Mouse (Mus musculus) midbrain, embryonic 14.5 days (tissue): Measurements from ENCODE around the gene Aoc1. TPM values are rescaled to one million over a fixed set of nuclear protein-coding genes. Genes with fewer than 3 reads are reported as not detected.

Source experiments
- ATAC-seq: fragments of 200-750 bp; cut with Nextera tagmentation; 2 replicates; pipeline ENCODE4 v1.8.0; 2017; ENCODE audit warnings: moderate number of reproducible peaks, moderate library complexity; ENCODE audit not compliant: low FRiP score, low TSS enrichment
- DNase-seq: peaks from one replicate; pipeline ENCODE4 v3.0.0-alpha.2; 2015
- H3K27ac ChIP-seq: fragments of 300-500 bp; sonication (generic); replicated peaks from 2 replicates; pipeline ENCODE4 v1.5.1; 2014; ENCODE audit warnings: mild to moderate bottlenecking, low read depth, low read length, moderate library complexity
- H3K27me3 ChIP-seq: fragments of 300-500 bp; sonication (generic); 2 replicates; pipeline ENCODE4 v1.6.1; 2014; ENCODE audit warnings: low read length, control low read depth, mixed read lengths; ENCODE audit not compliant: control insufficient read depth, insufficient read depth
- H3K36me3 ChIP-seq: fragments of 300-500 bp; sonication (generic); 2 replicates; pipeline ENCODE4 v1.6.1; 2014; ENCODE audit warnings: low read length, control low read depth; ENCODE audit not compliant: control insufficient read depth, insufficient read depth
- H3K4me1 ChIP-seq: fragments of 300-500 bp; sonication (generic); 2 replicates; pipeline ENCODE4 v1.6.1; 2014; ENCODE audit warnings: mild to moderate bottlenecking, antibody characterized with exemption, low read length, control low read depth; ENCODE audit not compliant: control insufficient read depth, insufficient read depth
- H3K4me2 ChIP-seq: fragments of 300-500 bp; sonication (generic); 2 replicates; pipeline ENCODE4 v1.6.1; 2014; ENCODE audit warnings: mild to moderate bottlenecking, low read length, moderate library complexity
- H3K4me3 ChIP-seq: fragments of 300-500 bp; sonication (generic); replicated peaks from 2 replicates; pipeline ENCODE4 v1.5.1; 2014; ENCODE audit warnings: low read depth, low read length
- H3K9ac ChIP-seq: fragments of 300-500 bp; sonication (generic); replicated peaks from 2 replicates; pipeline ENCODE4 v1.6.1; 2014; ENCODE audit warnings: mild to moderate bottlenecking, low read length, moderate library complexity
- H3K9me3 ChIP-seq: fragments of 300-500 bp; sonication (generic); 2 replicates; pipeline ENCODE4 v1.6.1; 2016; ENCODE audit warnings: low read length, control low read depth, mixed read lengths; ENCODE audit not compliant: control insufficient read depth
- WGBS: fragments of 180-500 bp; shearing (Covaris S2); extraction: QIAGEN DNeasy Blood & Tissue Kit; methylation state at CpG from one replicate; pipeline ENCODE4 v1.1.7; 2014; 5-methylcytosine and 5-hydroxymethylcytosine counted together
- polyA plus RNA-seq: library from polyadenylated mRNA; unstranded; fragments of >200 nt; fragmentation: Nextera tagmentation; extraction: Ambion mirVana; gene quantifications from 2 replicates; pipeline ENCODE4 v1.2.1, GENCODE M21; 2014

Aoc1 gene
- polyA plus RNA-seq, result not detected in 2 replicates

GRCm38 (mm10) chr6:48872596-48872995 is at the start of gene Aoc1:
Aoc1 (plus strand) TSS chr6:48872896.
- Histone ChIP-seq H3K9me3 (no peaks in the 10 kb centered on the region), H3K9ac (no peak within 1 kb of the TSS), H3K36me3 (no peaks in the 10 kb centered on the region), H3K27me3 (no peaks in the 10 kb centered on the region), H3K4me3 (no peak within 1 kb of the TSS), H3K4me2 (no peak within 1 kb of the TSS), H3K27ac (no peak within 1 kb of the TSS), H3K4me1 (no peaks in the 10 kb centered on the region; the same call in 1 of the 2 replicates)
- DNase-seq (no peak), ATAC-seq (no peak)
- WGBS, result 86% methylated on average over 5 of the region's 5 CpGs

GRCm38 (mm10) chr6:48825016-48825415 is 47.7 kb upstream of the Aoc1 start:
- Histone ChIP-seq H3K4me1 (no peaks in the 10 kb centered on the region), H3K27me3 (no peaks in the 10 kb centered on the region), H3K9me3 (no peaks in the 10 kb centered on the region), H3K9ac (no peak overlapping the region), H3K27ac (no peak overlapping the region), H3K36me3 (no peaks in the 10 kb centered on the region), H3K4me3 (no peak overlapping the region), H3K4me2 (no peak overlapping the region)
- WGBS, result 71% methylated on average over 7 of the region's 7 CpGs
- DNase-seq (no peak), ATAC-seq (no peak)

- H3K36me3 ChIP-seq, result peaks cover 6% of the 10 kb centered on the region
- H3K9ac ChIP-seq, result no peak overlapping the region
- DNase-seq (no peak), ATAC-seq (no peak)
- no peak overlapping the region for H3K4me3 ChIP-seq
- H3K4me1 ChIP-seq, result no peaks in the 10 kb centered on the region
- H3K9me3 ChIP-seq, result no peaks in the 10 kb centered on the region
- no peaks in the 10 kb centered on the region for H3K27me3 ChIP-seq
- H3K27ac ChIP-seq, result no peak overlapping the region
- no peak overlapping the region for H3K4me2 ChIP-seq
- 98% methylated on average over 1 of the region's 1 CpGs for WGBS
Observed at GRCm38 (mm10) chr6:48828976-48829375, 43.7 kb upstream of the Aoc1 start.

GRCm38 (mm10) chr6:48829651-48830050 is 43.0 kb upstream of the Aoc1 start:
- no peak overlapping the region for H3K9ac ChIP-seq
- no peak overlapping the region for H3K27ac ChIP-seq
- H3K4me3 ChIP-seq, result no peak overlapping the region
- no peaks in the 10 kb centered on the region for H3K4me1 ChIP-seq
- peaks cover 12% of the 10 kb centered on the region for H3K36me3 ChIP-seq
- H3K4me2 ChIP-seq, result no peak overlapping the region
- H3K27me3 ChIP-seq, result no peaks in the 10 kb centered on the region
- ATAC-seq (no peak), DNase-seq (no peak)
- no peaks in the 10 kb centered on the region for H3K9me3 ChIP-seq

GRCm38 (mm10) chr6:48830241-48830640 is 42.5 kb upstream of the Aoc1 start:
- H3K4me3 ChIP-seq, result no peak overlapping the region

GRCm38 (mm10) chr6:48831141-48831540 is 41.6 kb upstream of the Aoc1 start:
- Histone ChIP-seq H3K36me3 (peaks cover 16% of the 10 kb centered on the region), H3K9me3 (no peaks in the 10 kb centered on the region), H3K4me3 (no peak overlapping the region), H3K4me2 (no peak overlapping the region), H3K27ac (no peak overlapping the region), H3K4me1 (no peaks in the 10 kb centered on the region), H3K9ac (no peak overlapping the region), H3K27me3 (no peaks in the 10 kb centered on the region)
- 88% methylated on average over 5 of the region's 5 CpGs for WGBS
- ATAC-seq, result no peak
- no peak for DNase-seq

More at GRCm38 (mm10) chr6:48830241-48830640, 42.5 kb upstream of the Aoc1 start:
- Histone ChIP-seq H3K27ac (no peak overlapping the region), H3K9me3 (no peaks in the 10 kb centered on the region), H3K27me3 (no peaks in the 10 kb centered on the region), H3K4me1 (no peaks in the 10 kb centered on the region), H3K4me2 (no peak overlapping the region), H3K36me3 (peaks cover 16% of the 10 kb centered on the region), H3K9ac (no peak overlapping the region)
- ATAC-seq, result no peak
- no peak for DNase-seq
- WGBS, result 89% methylated on average over 1 of the region's 1 CpGs

GRCm38 (mm10) chr6:48832426-48832825 is 40.3 kb upstream of the Aoc1 start:
- 83% methylated on average over 1 of the region's 1 CpGs for WGBS
- ATAC-seq (no peak), DNase-seq (no peak)
- Histone ChIP-seq H3K27ac (no peak overlapping the region), H3K27me3 (no peaks in the 10 kb centered on the region), H3K9ac (no peak overlapping the region), H3K36me3 (peaks cover 16% of the 10 kb centered on the region), H3K9me3 (no peaks in the 10 kb centered on the region), H3K4me1 (no peaks in the 10 kb centered on the region), H3K4me3 (no peak overlapping the region), H3K4me2 (no peak overlapping the region)

- H3K4me2 ChIP-seq, result no peak overlapping the region
- H3K9ac ChIP-seq, result no peak overlapping the region
- DNase-seq (no peak), ATAC-seq (no peak)
- H3K4me1 ChIP-seq, result no peaks in the 10 kb centered on the region
- no peaks in the 10 kb centered on the region for H3K9me3 ChIP-seq
- 95% methylated on average over 4 of the region's 4 CpGs for WGBS
- no peaks in the 10 kb centered on the region for H3K27me3 ChIP-seq
- no peak overlapping the region for H3K4me3 ChIP-seq
- peaks cover 16% of the 10 kb centered on the region for H3K36me3 ChIP-seq
- H3K27ac ChIP-seq, result no peak overlapping the region
Observed at GRCm38 (mm10) chr6:48833515-48833914, 39.2 kb upstream of the Aoc1 start.

GRCm38 (mm10) chr6:48835241-48835640 is 37.5 kb upstream of the Aoc1 start:
- H3K4me2 ChIP-seq, result no peak overlapping the region
- DNase-seq (no peak), ATAC-seq (no peak)
- no peak overlapping the region for H3K9ac ChIP-seq
- peaks cover 17% of the 10 kb centered on the region for H3K4me1 ChIP-seq
- H3K4me3 ChIP-seq, result no peak overlapping the region
- H3K27ac ChIP-seq, result no peak overlapping the region
- H3K27me3 ChIP-seq, result no peaks in the 10 kb centered on the region
- no peaks in the 10 kb centered on the region for H3K9me3 ChIP-seq
- peaks cover 16% of the 10 kb centered on the region for H3K36me3 ChIP-seq
- WGBS, result 86% methylated on average over 5 of the region's 5 CpGs
